Mouse (Mus musculus) hindbrain, embryonic 14.5 days (tissue): ENCODE results near the gene Rab5c. TPM values are rescaled to one million over a fixed set of nuclear protein-coding genes. Genes with fewer than 3 reads are reported as not detected.

Source experiments
- ATAC-seq: fragments of 200-750 bp; cut with Nextera tagmentation; 2 replicates; pipeline ENCODE4 v1.8.0; 2017; ENCODE audit warnings: moderate number of reproducible peaks, mild to moderate bottlenecking, moderate TSS enrichment, moderate library complexity; ENCODE audit not compliant: low FRiP score
- DNase-seq: peaks from one replicate; pipeline ENCODE4 v3.0.0-alpha.2; 2015; ENCODE audit warnings: low spot score
- H3K27ac ChIP-seq: fragments of 300-500 bp; sonication (generic); 2 replicates; pipeline ENCODE4 v1.5.1; 2014; ENCODE audit warnings: mild to moderate bottlenecking, moderate library complexity
- H3K27me3 ChIP-seq: fragments of 300-500 bp; sonication (generic); 2 replicates; pipeline ENCODE4 v1.6.1; 2014; ENCODE audit warnings: mild to moderate bottlenecking, low read length, mixed read lengths; ENCODE audit not compliant: control insufficient read depth, insufficient read depth
- H3K36me3 ChIP-seq: fragments of 300-500 bp; sonication (generic); replicated peaks from 2 replicates; pipeline ENCODE4 v1.6.1; 2014; ENCODE audit not compliant: control insufficient read depth, insufficient read depth
- H3K4me1 ChIP-seq: fragments of 300-500 bp; sonication (generic); replicated peaks from 2 replicates; pipeline ENCODE4 v1.6.1; 2014; ENCODE audit warnings: antibody characterized with exemption, low read length, mixed read lengths; ENCODE audit not compliant: control insufficient read depth, insufficient read depth
- H3K4me2 ChIP-seq: fragments of 300-500 bp; sonication (generic); replicated peaks from 2 replicates; pipeline ENCODE4 v1.6.1; 2014; ENCODE audit warnings: mild to moderate bottlenecking, moderate library complexity
- H3K4me3 ChIP-seq: fragments of 300-500 bp; sonication (generic); replicated peaks from 2 replicates; pipeline ENCODE4 v1.5.1; 2014; ENCODE audit warnings: mild to moderate bottlenecking, low read length
- H3K9ac ChIP-seq: fragments of 300-500 bp; sonication (generic); 2 replicates; pipeline ENCODE4 v1.6.1; 2014
- H3K9me3 ChIP-seq: fragments of 300-500 bp; sonication (generic); 2 replicates; pipeline ENCODE4 v1.6.1; 2016; ENCODE audit warnings: low read length; ENCODE audit not compliant: control insufficient read depth
- WGBS: fragments of 180-500 bp; shearing (Covaris S2); extraction: QIAGEN DNeasy Blood & Tissue Kit; methylation state at CpG from one replicate; pipeline ENCODE4 v1.1.7; 2014; 5-methylcytosine and 5-hydroxymethylcytosine counted together
- polyA plus RNA-seq: library from polyadenylated mRNA; unstranded; fragments of >200 nt; fragmentation: Nextera tagmentation; extraction: Ambion mirVana; gene quantifications from 2 replicates; pipeline ENCODE4 v1.2.1, GENCODE M21; 2014

The Rab5c gene
- polyA plus RNA-seq, 1 experiment from 2014 or later, result 80.5 TPM

DNA sequence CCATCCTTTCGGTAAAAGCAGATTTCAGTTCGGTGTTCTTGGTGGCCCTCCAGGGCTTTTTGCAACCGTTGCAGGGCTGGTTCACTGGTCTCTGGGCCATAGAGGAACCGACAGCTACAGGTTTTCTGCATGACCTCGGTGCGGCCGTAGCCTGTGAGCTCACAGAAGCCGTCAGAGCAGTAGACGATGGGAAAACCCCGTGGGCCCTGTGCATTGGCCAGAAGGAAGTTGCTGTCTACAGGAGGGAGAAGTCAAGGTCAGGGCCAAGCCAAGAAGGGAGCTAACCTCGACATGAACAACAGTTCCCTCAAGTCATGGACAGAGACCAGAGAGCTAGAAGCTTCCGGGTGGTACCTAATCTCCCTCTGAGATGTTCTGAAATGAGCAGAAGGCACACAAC lies 19.6 kb upstream of the Rab5c start:
- Histone ChIP-seq H3K4me2 (no peak overlapping the region), H3K4me3 (no peak overlapping the region), H3K27ac (no peak overlapping the region), H3K36me3 (peaks cover 26% of the 10 kb centered on the region; the same call in 1 of the 2 replicates), H3K4me1 (0 out of 2 replicates have a peak, but pooled peaks cover 6% of the 10 kb centered on the region), H3K27me3 (no peaks in the 10 kb centered on the region), H3K9me3 (no peaks in the 10 kb centered on the region), H3K9ac (no peak overlapping the region)
- ATAC-seq, result no peak
- DNase-seq, result no peak
- WGBS, result 91% methylated on average over 12 of the region's 12 CpGs

- Histone ChIP-seq H3K27ac (no peak overlapping the region), H3K4me3 (no peak overlapping the region), H3K9me3 (no peaks in the 10 kb centered on the region), H3K4me1 (0 out of 2 replicates have a peak, but pooled peaks cover 6% of the 10 kb centered on the region), H3K27me3 (no peaks in the 10 kb centered on the region), H3K4me2 (no peak overlapping the region), H3K9ac (no peak overlapping the region), H3K36me3 (peaks cover 35% of the 10 kb centered on the region)
- 74% methylated on average over 6 of the region's 6 CpGs for WGBS
- ATAC-seq (no peak), DNase-seq (no peak)
Observed at GRCm38 (mm10) chr11:100756476-100756875, 18.5 kb upstream of the Rab5c start.

GRCm38 (mm10) chr11:100754693-100755057 lies 16.7 kb upstream of the Rab5c start:
- 94% methylated on average over 3 of the region's 3 CpGs for WGBS
- H3K9me3 ChIP-seq, result no peaks in the 10 kb centered on the region
- no peak overlapping the region for H3K9ac ChIP-seq
- ATAC-seq (no peak), DNase-seq (no peak)
- no peak overlapping the region for H3K27ac ChIP-seq
- no peak overlapping the region for H3K4me3 ChIP-seq
- no peaks in the 10 kb centered on the region for H3K4me1 ChIP-seq
- peaks cover 52% of the 10 kb centered on the region for H3K36me3 ChIP-seq
- no peaks in the 10 kb centered on the region for H3K27me3 ChIP-seq
- no peak overlapping the region for H3K4me2 ChIP-seq

GRCm38 (mm10) chr11:100754021-100754692 lies 16.1 kb upstream of the Rab5c start:
- ATAC-seq (no peak), DNase-seq (no peak)
- H3K4me2 ChIP-seq, result no peak overlapping the region
- no peak overlapping the region for H3K27ac ChIP-seq
- H3K9me3 ChIP-seq, result no peaks in the 10 kb centered on the region
- H3K27me3 ChIP-seq, result no peaks in the 10 kb centered on the region
- H3K4me1 ChIP-seq, result no peaks in the 10 kb centered on the region
- H3K4me3 ChIP-seq, result no peak overlapping the region
- 88% methylated on average over 12 of the region's 12 CpGs for WGBS
- no peak overlapping the region for H3K9ac ChIP-seq
- H3K36me3 ChIP-seq, result peaks cover 57% of the 10 kb centered on the region

GRCm38 (mm10) chr11:100752294-100752693 lies 14.3 kb upstream of the Rab5c start:
- H3K4me3 ChIP-seq, result no peak overlapping the region
- ATAC-seq, result no peak
- H3K9ac ChIP-seq, result no peak overlapping the region
- H3K27me3 ChIP-seq, result no peaks in the 10 kb centered on the region
- WGBS, result 27% methylated on average over 10 of the region's 10 CpGs
- H3K4me2 ChIP-seq, result no peak overlapping the region
- DNase-seq, result no peak
- H3K4me1 ChIP-seq, result no peaks in the 10 kb centered on the region
- no peaks in the 10 kb centered on the region for H3K9me3 ChIP-seq
- H3K27ac ChIP-seq, result no peak overlapping the region
- peaks cover 62% of the 10 kb centered on the region for H3K36me3 ChIP-seq

DNA sequence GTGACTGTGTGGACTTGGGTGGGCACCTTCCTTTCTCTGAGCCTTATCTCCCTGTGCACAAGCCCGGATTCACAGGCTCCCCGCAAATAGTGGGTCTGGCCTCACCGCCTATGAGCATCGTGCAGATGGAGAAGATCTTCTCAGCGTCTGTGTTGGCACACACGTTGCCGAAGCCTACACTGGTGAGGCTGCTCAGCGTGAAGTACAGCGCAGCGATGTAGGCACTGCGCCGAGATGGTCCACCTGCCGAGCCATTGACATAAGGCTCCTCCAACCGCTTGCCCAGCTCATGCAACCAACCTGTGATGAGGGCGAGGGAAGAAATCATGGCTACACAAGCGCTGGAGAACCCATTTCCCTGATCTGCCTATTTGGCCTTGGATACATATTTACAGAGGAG lies 12.1 kb upstream of the Rab5c start:
- H3K4me2 ChIP-seq, result no peak overlapping the region
- ATAC-seq (no peak), DNase-seq (no peak)
- no peak overlapping the region for H3K9ac ChIP-seq
- peaks cover 51% of the 10 kb centered on the region for H3K36me3 ChIP-seq
- H3K27ac ChIP-seq, result no peak overlapping the region
- 91% methylated on average over 16 of the region's 16 CpGs for WGBS
- H3K4me1 ChIP-seq, result no peaks in the 10 kb centered on the region
- H3K27me3 ChIP-seq, result no peaks in the 10 kb centered on the region
- H3K9me3 ChIP-seq, result no peaks in the 10 kb centered on the region
- H3K4me3 ChIP-seq, result no peak overlapping the region

GRCm38 (mm10) chr11:100749469-100749868 lies 11.5 kb upstream of the Rab5c start:
- Histone ChIP-seq H3K27me3 (no peaks in the 10 kb centered on the region), H3K4me1 (no peaks in the 10 kb centered on the region), H3K27ac (no peak overlapping the region), H3K36me3 (peaks cover 49% of the 10 kb centered on the region), H3K9me3 (no peaks in the 10 kb centered on the region), H3K9ac (no peak overlapping the region), H3K4me3 (no peak overlapping the region), H3K4me2 (no peak overlapping the region)
- DNase-seq (no peak), ATAC-seq (no peak)
- 47% methylated on average over 25 of the region's 25 CpGs for WGBS

GRCm38 (mm10) chr11:100748620-100749019 lies 10.6 kb upstream of the Rab5c start:
- no peak overlapping the region for H3K27ac ChIP-seq
- WGBS, result 84% methylated on average over 4 of the region's 4 CpGs
- peaks cover 41% of the 10 kb centered on the region for H3K36me3 ChIP-seq
- DNase-seq (no peak), ATAC-seq (no peak)
- no peak overlapping the region for H3K9ac ChIP-seq
- no peaks in the 10 kb centered on the region for H3K9me3 ChIP-seq
- H3K27me3 ChIP-seq, result no peaks in the 10 kb centered on the region
- H3K4me2 ChIP-seq, result no peak overlapping the region
- H3K4me3 ChIP-seq, result no peak overlapping the region
- no peaks in the 10 kb centered on the region for H3K4me1 ChIP-seq

- Histone ChIP-seq H3K4me3 (no peak overlapping the region), H3K9me3 (no peaks in the 10 kb centered on the region), H3K9ac (no peak overlapping the region), H3K27ac (no peak overlapping the region), H3K4me2 (no peak overlapping the region), H3K27me3 (no peaks in the 10 kb centered on the region), H3K4me1 (no peaks in the 10 kb centered on the region), H3K36me3 (peaks cover 48% of the 10 kb centered on the region)
- WGBS, result 67% methylated on average over 5 of the region's 5 CpGs
- ATAC-seq (no peak), DNase-seq (no peak)
Observed at GRCm38 (mm10) chr11:100747114-100747513, 9.1 kb upstream of the Rab5c start.

- Histone ChIP-seq H3K4me3 (no peak overlapping the region), H3K9ac (no peak overlapping the region), H3K9me3 (no peaks in the 10 kb centered on the region), H3K4me2 (no peak overlapping the region), H3K27me3 (no peaks in the 10 kb centered on the region), H3K27ac (no peak overlapping the region), H3K4me1 (no peaks in the 10 kb centered on the region), H3K36me3 (peaks cover 47% of the 10 kb centered on the region)
- DNase-seq, result no peak
- WGBS, result 82% methylated on average over 10 of the region's 10 CpGs
- no peak for ATAC-seq
Observed at GRCm38 (mm10) chr11:100746546-100746945, 8.5 kb upstream of the Rab5c start.
